Mouse (Mus musculus) neural tube, embryonic 11.5 days (tissue): ENCODE measurements around the gene Cyp46a1. TPM values are rescaled to one million over a fixed set of nuclear protein-coding genes. Genes with fewer than 3 reads are reported as not detected.

Experiments used
- ATAC-seq: fragments of 200-750 bp; cut with Nextera tagmentation; 2 replicates; pipeline ENCODE4 v1.8.0; 2017; ENCODE audit warnings: moderate number of reproducible peaks, mild to moderate bottlenecking, moderate TSS enrichment, moderate library complexity; ENCODE audit not compliant: insufficient read depth, low FRiP score, low TSS enrichment
- DNase-seq: peaks from one replicate; pipeline ENCODE4 v3.0.0-alpha.2; 2015; ENCODE audit warnings: low spot score
- H3K27ac ChIP-seq: fragments of 300-500 bp; sonication (generic); 2 replicates; pipeline ENCODE4 v1.5.1; 2014; ENCODE audit warnings: low read depth, mild to moderate bottlenecking, low read length
- H3K27me3 ChIP-seq: fragments of 300-500 bp; sonication (generic); 2 replicates; pipeline ENCODE4 v1.6.1; 2014; ENCODE audit warnings: mild to moderate bottlenecking, low read length, mixed read lengths; ENCODE audit not compliant: control insufficient read depth, insufficient read depth
- H3K36me3 ChIP-seq: fragments of 300-500 bp; sonication (generic); 2 replicates; pipeline ENCODE4 v1.6.1; 2014; ENCODE audit warnings: mild to moderate bottlenecking, low read length, moderate library complexity, mixed read lengths; ENCODE audit not compliant: control insufficient read depth, insufficient read depth
- H3K4me1 ChIP-seq: fragments of 300-500 bp; sonication (generic); 2 replicates; pipeline ENCODE4 v1.6.1; 2014; ENCODE audit warnings: low read length, mixed read lengths; ENCODE audit not compliant: control insufficient read depth, insufficient read depth
- H3K4me2 ChIP-seq: fragments of 300-500 bp; sonication (generic); 2 replicates; pipeline ENCODE4 v1.6.1; 2014; ENCODE audit warnings: low read depth, mild to moderate bottlenecking, moderate library complexity
- H3K4me3 ChIP-seq: fragments of 300-500 bp; sonication (generic); 2 replicates; pipeline ENCODE4 v1.5.1; 2014; ENCODE audit warnings: low read depth, low read length
- H3K9ac ChIP-seq: fragments of 300-500 bp; sonication (generic); 2 replicates; pipeline ENCODE4 v1.6.1; 2014; ENCODE audit warnings: mild to moderate bottlenecking, low read length
- H3K9me3 ChIP-seq: fragments of 300-500 bp; sonication (generic); 2 replicates; pipeline ENCODE4 v1.6.1; 2016; ENCODE audit warnings: low read length; ENCODE audit not compliant: control insufficient read depth
- whole genome bisulfite sequencing: fragments of 180-500 bp; shearing (Covaris S2); extraction: QIAGEN DNeasy Blood & Tissue Kit; methylation state at CpG from one replicate; pipeline ENCODE4 v1.1.7; 2014; 5-methylcytosine and 5-hydroxymethylcytosine counted together
- polyA plus RNA-seq: library from polyadenylated mRNA; unstranded; fragments of >200 nt; fragmentation: Nextera tagmentation; extraction: Ambion mirVana; gene quantifications from 2 replicates; pipeline ENCODE4 v1.2.1, GENCODE M21; 2014

Gene Cyp46a1
- polyA plus RNA-seq, 1 experiment from 2014 or later = 10.6 TPM

DNA sequence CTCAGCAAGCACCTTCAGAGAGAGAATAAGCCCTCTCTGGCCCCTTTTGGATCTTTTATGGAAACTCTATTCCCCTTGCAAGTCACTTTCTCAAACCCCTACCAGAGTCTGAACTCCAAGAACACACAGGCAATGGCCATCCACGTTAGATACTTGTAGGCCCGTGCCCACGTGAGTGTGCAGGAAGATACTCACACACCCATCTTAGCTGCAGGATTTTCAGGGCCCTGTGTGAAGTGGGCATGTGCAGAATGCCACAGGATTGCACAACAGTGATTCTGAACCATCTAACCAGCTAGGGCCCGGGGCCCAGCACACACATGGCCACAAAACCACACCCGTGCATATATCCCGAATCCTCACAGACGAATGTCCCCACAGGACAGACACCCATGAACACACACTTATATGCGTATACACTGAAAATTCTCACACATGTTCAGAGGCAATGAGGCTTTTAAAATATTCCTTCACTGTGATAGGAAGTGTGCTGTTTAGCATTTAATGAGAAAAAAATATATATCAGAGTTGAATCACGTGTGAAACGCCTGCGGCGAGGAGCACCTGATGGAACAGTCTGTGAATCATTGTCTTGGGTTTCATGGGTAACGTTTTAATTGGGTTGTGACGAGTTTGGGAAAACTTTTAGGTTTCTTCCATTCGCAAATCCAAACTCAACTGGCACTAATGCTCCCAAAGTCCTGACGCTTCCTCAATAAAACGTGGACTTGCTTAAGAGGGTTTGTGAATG lies 60.5 kb downstream of the Cyp46a1 start:
- DNase-seq (no peak), ATAC-seq (no peak)
- Histone ChIP-seq H3K36me3 (no peaks in the 10 kb centered on the region), H3K9me3 (no peaks in the 10 kb centered on the region), H3K27ac (no peak overlapping the region), H3K9ac (no peak overlapping the region), H3K4me1 (peaks cover 26% of the 10 kb centered on the region), H3K4me3 (no peak overlapping the region), H3K27me3 (no peaks in the 10 kb centered on the region), H3K4me2 (no peak overlapping the region)
- WGBS = 89% methylated on average over 17 of the region's 17 CpGs

DNA sequence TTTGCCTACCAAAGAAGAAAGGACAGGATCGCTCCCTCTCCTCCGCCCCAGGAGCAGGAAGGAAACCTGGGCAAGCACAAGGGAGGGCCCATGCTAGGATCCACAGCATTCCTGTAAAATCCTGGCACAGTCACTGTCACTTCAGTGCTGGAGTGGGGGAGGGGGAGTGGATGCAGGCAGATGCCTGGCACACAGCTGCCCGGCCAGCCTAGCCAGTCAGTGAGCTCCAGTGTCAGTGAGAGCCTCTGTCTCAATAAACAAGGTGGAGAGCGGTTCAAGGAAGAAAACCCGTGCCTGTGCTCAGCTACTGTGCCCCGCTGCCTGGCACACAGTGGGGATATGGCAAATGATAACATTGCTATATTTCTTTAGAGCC lies 61.1 kb downstream of the Cyp46a1 start:
- ATAC-seq = no peak

DNA sequence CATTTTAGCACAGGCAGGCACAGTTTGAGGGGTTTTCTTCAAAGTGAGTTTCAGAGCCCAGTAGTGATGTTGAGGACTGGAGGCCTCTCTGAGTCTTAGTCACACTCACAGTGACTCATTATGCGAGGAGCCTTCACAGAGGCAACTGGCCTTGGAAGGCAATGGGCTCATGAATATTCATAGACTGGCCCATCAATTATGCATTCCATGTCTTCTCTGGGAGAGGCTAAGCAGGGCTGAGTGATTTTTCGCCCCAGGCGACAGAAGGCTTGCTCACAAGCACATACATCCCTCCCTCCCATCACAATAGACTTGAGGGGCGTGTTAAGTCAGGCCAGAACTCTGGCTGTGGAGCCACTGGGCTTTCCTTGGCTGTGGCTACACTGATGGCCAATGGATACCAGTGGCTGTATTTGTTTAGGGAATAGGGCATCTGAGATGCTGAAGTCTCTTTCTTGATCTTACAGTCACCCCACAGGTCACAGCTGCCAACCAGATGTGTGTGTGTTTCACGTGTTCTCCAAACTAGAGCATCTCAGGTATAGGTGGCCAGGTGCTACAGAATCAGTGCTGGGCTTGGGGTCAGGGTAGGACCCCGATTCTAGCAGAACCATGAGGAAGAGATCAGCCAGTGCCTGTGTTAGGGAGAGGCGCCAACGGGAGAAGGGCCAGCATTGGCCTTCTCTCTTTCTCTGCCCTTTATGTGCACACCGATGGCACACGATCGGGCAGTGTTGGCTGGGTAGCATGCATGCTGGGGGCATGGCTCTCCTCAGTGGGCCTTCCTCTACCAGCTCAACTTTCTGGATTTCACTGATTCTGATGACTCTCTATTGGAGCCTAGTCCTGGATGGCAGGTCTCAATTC lies 62.1 kb downstream of the Cyp46a1 start:
- H3K27ac ChIP-seq = peak overlapping the region; percentile 78
- no peak overlapping the region for H3K4me3 ChIP-seq

More for the DNA sequence above, 61.1 kb downstream of the Cyp46a1 start:
- H3K9me3 ChIP-seq = no peaks in the 10 kb centered on the region
- no peak overlapping the region for H3K4me3 ChIP-seq
- H3K4me2 ChIP-seq = no peak overlapping the region
- no peaks in the 10 kb centered on the region for H3K27me3 ChIP-seq
- peaks cover 22% of the 10 kb centered on the region for H3K4me1 ChIP-seq
- H3K9ac ChIP-seq = no peak overlapping the region
- 77% methylated on average over 6 of the region's 6 CpGs for WGBS
- H3K27ac ChIP-seq = peak overlapping the region; percentile 78
- H3K36me3 ChIP-seq = no peaks in the 10 kb centered on the region
- DNase-seq = no peak

DNA sequence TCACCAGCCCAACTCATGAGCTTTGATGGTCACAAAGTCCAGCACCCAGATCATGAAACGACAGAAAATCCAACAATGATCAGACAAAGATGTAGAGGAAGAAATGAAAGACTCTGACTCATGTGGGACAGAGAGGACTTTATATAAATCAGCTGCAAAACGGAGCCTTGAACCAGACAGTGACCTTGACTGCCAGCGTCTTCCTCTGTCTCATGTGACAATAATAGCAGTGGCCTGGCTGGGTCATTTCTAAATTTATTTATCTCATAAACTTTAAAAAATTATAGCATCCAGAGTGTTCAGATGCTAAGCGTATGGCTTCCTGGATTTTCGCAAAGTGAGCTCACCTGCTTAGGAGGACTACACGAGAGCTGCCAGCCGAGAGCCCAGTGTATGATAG lies 64.5 kb downstream of the Cyp46a1 start:
- Histone ChIP-seq H3K27me3 (no peaks in the 10 kb centered on the region), H3K36me3 (no peaks in the 10 kb centered on the region)
- no peak for ATAC-seq

More for the DNA sequence above, 62.1 kb downstream of the Cyp46a1 start:
- no peak overlapping the region for H3K4me2 ChIP-seq
- no peaks in the 10 kb centered on the region for H3K36me3 ChIP-seq
- no peak overlapping the region for H3K9ac ChIP-seq
- WGBS = 68% methylated on average over 11 of the region's 11 CpGs
- peaks cover 22% of the 10 kb centered on the region for H3K4me1 ChIP-seq
- ATAC-seq (peak; percentile 95), DNase-seq (peak; percentile 88)
- no peaks in the 10 kb centered on the region for H3K27me3 ChIP-seq
- no peaks in the 10 kb centered on the region for H3K9me3 ChIP-seq

GRCm38 (mm10) chr12:108399191-108399590 lies 65.0 kb downstream of the Cyp46a1 start:
- H3K4me1 ChIP-seq = peaks cover 20% of the 10 kb centered on the region
- H3K27ac ChIP-seq = no peak overlapping the region
- DNase-seq (no peak), ATAC-seq (no peak)
- H3K4me2 ChIP-seq = no peak overlapping the region
- no peaks in the 10 kb centered on the region for H3K27me3 ChIP-seq
- H3K9me3 ChIP-seq = no peaks in the 10 kb centered on the region
- 88% methylated on average over 8 of the region's 8 CpGs for WGBS
- H3K36me3 ChIP-seq = no peaks in the 10 kb centered on the region
- H3K4me3 ChIP-seq = no peak overlapping the region
- H3K9ac ChIP-seq = no peak overlapping the region

More for the DNA sequence above, 64.5 kb downstream of the Cyp46a1 start:
- H3K9ac ChIP-seq = no peak overlapping the region
- no peak for DNase-seq
- peaks cover 21% of the 10 kb centered on the region for H3K4me1 ChIP-seq
- H3K27ac ChIP-seq = no peak overlapping the region
- no peak overlapping the region for H3K4me2 ChIP-seq
- 90% methylated on average over 7 of the region's 7 CpGs for WGBS
- H3K4me3 ChIP-seq = no peak overlapping the region
- no peaks in the 10 kb centered on the region for H3K9me3 ChIP-seq

DNA sequence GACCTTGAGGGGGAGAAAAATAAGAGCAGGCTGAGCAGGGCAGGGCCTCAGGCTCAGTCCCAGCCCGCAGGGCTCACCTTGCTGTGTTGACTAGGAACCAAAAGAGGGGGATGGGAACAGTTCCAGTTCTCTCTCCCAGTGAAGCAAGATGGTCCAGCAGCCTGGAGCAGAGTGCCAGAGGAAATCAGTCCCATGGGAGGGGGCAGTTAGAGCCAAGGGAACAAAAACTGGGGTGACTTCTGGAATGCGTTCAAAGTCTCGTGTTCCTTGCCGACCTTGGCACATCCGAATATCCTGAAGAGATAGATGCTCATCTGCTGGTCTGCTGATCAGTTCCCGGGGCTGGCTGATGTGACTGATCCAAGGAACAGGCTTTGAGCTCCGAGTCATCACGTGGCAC lies 66.8 kb downstream of the Cyp46a1 start:
- DNase-seq (no peak), ATAC-seq (no peak)
- WGBS = 83% methylated on average over 8 of the region's 8 CpGs

GRCm38 (mm10) chr12:108403957-108404356 lies 69.8 kb downstream of the Cyp46a1 start:
- peak; percentile 63 for DNase-seq
- no peak overlapping the region for H3K4me2 ChIP-seq

More for the DNA sequence above, 66.8 kb downstream of the Cyp46a1 start:
- no peak overlapping the region for H3K27ac ChIP-seq
- H3K9ac ChIP-seq = no peak overlapping the region
- no peak overlapping the region for H3K4me2 ChIP-seq
- H3K9me3 ChIP-seq = no peaks in the 10 kb centered on the region
- H3K36me3 ChIP-seq = no peaks in the 10 kb centered on the region
- H3K27me3 ChIP-seq = no peaks in the 10 kb centered on the region
- H3K4me3 ChIP-seq = no peak overlapping the region
- H3K4me1 ChIP-seq = peaks cover 13% of the 10 kb centered on the region

DNA sequence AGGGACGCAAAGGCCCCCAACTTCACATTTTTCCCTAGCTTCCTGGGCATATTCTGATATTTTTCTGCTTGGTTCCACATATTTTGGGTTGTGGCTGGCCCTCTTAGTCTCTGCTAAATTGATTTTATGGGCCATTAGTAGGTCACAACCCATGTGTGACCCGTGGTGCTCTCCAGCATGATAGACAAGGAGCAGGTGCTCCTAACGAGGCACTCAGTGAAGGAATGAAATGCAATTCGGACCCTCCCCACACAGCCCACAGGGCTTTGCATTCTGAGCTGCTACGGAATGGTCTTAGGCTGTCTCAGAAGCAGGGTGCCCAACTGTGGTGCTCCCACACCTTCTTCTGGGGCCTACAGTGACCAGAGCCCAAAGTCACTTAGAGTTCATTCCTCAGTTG lies 74.9 kb downstream of the Cyp46a1 start:
- Histone ChIP-seq H3K36me3 (no peaks in the 10 kb centered on the region), H3K9ac (no peak overlapping the region), H3K4me1 (peaks cover 9% of the 10 kb centered on the region; the same call in 1 of the 2 replicates), H3K27me3 (no peaks in the 10 kb centered on the region), H3K9me3 (no peaks in the 10 kb centered on the region), H3K27ac (no peak overlapping the region), H3K4me3 (no peak overlapping the region), H3K4me2 (no peak overlapping the region)
- DNase-seq = no peak
- WGBS = 34% methylated on average over 5 of the region's 5 CpGs
- ATAC-seq = no peak

More at GRCm38 (mm10) chr12:108403957-108404356, 69.8 kb downstream of the Cyp46a1 start:
- H3K36me3 ChIP-seq = no peaks in the 10 kb centered on the region
- no peaks in the 10 kb centered on the region for H3K27me3 ChIP-seq
- WGBS = 51% methylated on average over 6 of the region's 6 CpGs
- no peak overlapping the region for H3K4me3 ChIP-seq
- ATAC-seq = no peak
- no peaks in the 10 kb centered on the region for H3K9me3 ChIP-seq
- H3K27ac ChIP-seq = no peak overlapping the region
- H3K4me1 ChIP-seq = no peaks in the 10 kb centered on the region; the same call in 1 of the 2 replicates
- no peak overlapping the region for H3K9ac ChIP-seq
